Mouse (Mus musculus) C2C12 (cell line): Measurements from ENCODE around the gene Hoxa4.

Experiments used
- CTCF ChIP-seq: IDR thresholded peaks from one replicate; pipeline ENCODE4 v1.5.1; 2011; ENCODE audit not compliant: control insufficient read depth, insufficient read depth, insufficient read length
- FOSL1 ChIP-seq: IDR thresholded peaks from one replicate; pipeline ENCODE4 v1.8.0; 2011; ENCODE audit warnings: mild to moderate bottlenecking, low read length; ENCODE audit not compliant: poor library complexity, insufficient read depth, severe bottlenecking
- MAX ChIP-seq: IDR thresholded peaks from one replicate; pipeline ENCODE4 v1.6.1; 2011; ENCODE audit warnings: mild to moderate bottlenecking, control low read depth
- MYOG ChIP-seq: IDR thresholded peaks from one replicate; pipeline ENCODE4 v1.6.1; 2011; ENCODE audit not compliant: control insufficient read depth, insufficient read length; ENCODE audit errors: extremely low read depth
- USF1 ChIP-seq: IDR thresholded peaks from one replicate; pipeline ENCODE4 v1.6.1; 2011; ENCODE audit warnings: low read depth, mild to moderate bottlenecking, control low read depth, moderate library complexity

- TF ChIP-seq MYOG (no peak), CTCF (no peak), USF1 (no peak), MAX (no peak), FOSL1 (no peak)
Measured at GRCm38 (mm10) chr6:52175864-52176263, 15.7 kb downstream of the Hoxa4 start.
